Mouse (Mus musculus) kidney, adult 2 months (tissue): ENCODE results near the gene Polr2h. TPM values are rescaled to one million over a fixed set of nuclear protein-coding genes. Genes with fewer than 3 reads are reported as not detected.

Source experiments
- DNase-seq: peaks from one replicate; pipeline ENCODE4 v3.0.0; 2021
- H3K27ac ChIP-seq: fragments of 200-500 bp; 2 replicates; pipeline ENCODE4 v1.5.1; 2012; ENCODE audit warnings: low read depth, low read length, control low read depth, inconsistent platforms; ENCODE audit not compliant: insufficient read depth
- H3K27me3 ChIP-seq: fragments of 200-500 bp; replicated peaks from 2 replicates; pipeline ENCODE4 v1.6.1; 2012; ENCODE audit warnings: mild to moderate bottlenecking, moderate library complexity, low read length, inconsistent platforms; ENCODE audit not compliant: control insufficient read depth, insufficient read depth
- H3K36me3 ChIP-seq: fragments of 200-500 bp; 2 replicates; pipeline ENCODE4 v1.6.1; 2012; ENCODE audit warnings: mild to moderate bottlenecking, moderate library complexity, low read length, inconsistent platforms; ENCODE audit not compliant: control insufficient read depth, insufficient read depth
- H3K4me1 ChIP-seq: fragments of 200-500 bp; 2 replicates; pipeline ENCODE4 v1.6.1; 2011; ENCODE audit warnings: low read length; ENCODE audit not compliant: control insufficient read depth, insufficient read depth
- H3K4me3 ChIP-seq: fragments of 200-500 bp; 2 replicates; pipeline ENCODE4 v1.5.1; 2011; ENCODE audit warnings: mild to moderate bottlenecking, low read depth, low read length, control low read depth; ENCODE audit not compliant: insufficient read depth
- CTCF ChIP-seq: fragments of 200-500 bp; conservative IDR thresholded peaks from 2 replicates; pipeline ENCODE4 v1.5.1; 2011; ENCODE audit warnings: low read depth, mild to moderate bottlenecking, control low read depth, low read length, moderate library complexity, mixed read lengths; ENCODE audit not compliant: insufficient read depth, insufficient read length
- POLR2A ChIP-seq: fragments of 200-500 bp; IDR thresholded peaks from one replicate; pipeline ENCODE4 v1.6.1; 2011; ENCODE audit warnings: low read depth, low read length, control low read depth
- WGBS: fragments of 180-500 bp; shearing (Covaris S2); methylation state at CpG from one replicate; pipeline ENCODE4 v1.1.7; 2018; 5-methylcytosine and 5-hydroxymethylcytosine counted together
- polyA plus RNA-seq: library from polyadenylated mRNA; depleted of rRNA; stranded (reverse); fragments of >200 nt; gene quantifications from 2 replicates; pipeline ENCODE4 v1.2.3, GENCODE M21; 2012

Gene Polr2h
- polyA plus RNA-seq, 1 experiment = 22.4 TPM

DNA sequence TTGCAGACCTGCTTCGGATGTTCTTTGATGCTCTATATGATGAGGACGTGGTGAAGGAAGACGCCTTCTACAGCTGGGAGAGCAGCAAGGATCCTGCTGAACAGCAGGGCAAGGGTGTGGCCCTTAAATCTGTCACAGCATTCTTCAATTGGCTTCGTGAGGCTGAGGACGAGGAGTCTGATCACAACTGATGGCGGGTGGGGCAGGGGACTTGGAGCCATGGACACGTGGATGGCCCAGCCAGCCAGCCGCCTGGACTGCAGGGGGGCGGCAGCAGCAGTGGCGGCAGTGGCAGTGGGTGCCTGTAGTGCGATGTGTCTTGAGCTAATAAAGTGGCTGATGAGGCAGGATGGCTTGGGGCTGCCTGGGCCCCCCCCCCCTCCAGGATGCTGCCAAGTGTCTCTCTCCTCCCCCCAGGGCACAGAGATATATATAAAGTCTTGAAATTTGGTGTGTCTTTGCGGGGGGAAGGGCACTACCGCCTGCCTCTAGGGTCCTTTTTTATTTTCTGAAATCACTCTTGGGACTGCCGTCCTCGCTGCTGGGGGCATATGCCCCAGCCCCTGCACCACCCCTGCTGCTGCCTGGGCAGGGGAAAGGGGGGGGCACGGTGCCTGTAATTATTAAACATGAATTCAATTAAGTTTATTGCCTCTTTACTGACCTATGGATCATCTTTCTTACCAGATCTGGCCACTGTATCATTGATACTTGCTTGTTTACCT is 25.1 kb upstream of the Polr2h start:
- no peak overlapping the region for H3K27ac ChIP-seq
- DNase-seq = no peak
- peaks cover 8% of the 10 kb centered on the region for H3K36me3 ChIP-seq
- H3K4me3 ChIP-seq = no peak overlapping the region
- WGBS = 68% methylated on average over 16 of the region's 16 CpGs
- H3K27me3 ChIP-seq = no peaks in the 10 kb centered on the region
- TF ChIP-seq CTCF = no peak
- no peaks in the 10 kb centered on the region for H3K4me1 ChIP-seq

DNA sequence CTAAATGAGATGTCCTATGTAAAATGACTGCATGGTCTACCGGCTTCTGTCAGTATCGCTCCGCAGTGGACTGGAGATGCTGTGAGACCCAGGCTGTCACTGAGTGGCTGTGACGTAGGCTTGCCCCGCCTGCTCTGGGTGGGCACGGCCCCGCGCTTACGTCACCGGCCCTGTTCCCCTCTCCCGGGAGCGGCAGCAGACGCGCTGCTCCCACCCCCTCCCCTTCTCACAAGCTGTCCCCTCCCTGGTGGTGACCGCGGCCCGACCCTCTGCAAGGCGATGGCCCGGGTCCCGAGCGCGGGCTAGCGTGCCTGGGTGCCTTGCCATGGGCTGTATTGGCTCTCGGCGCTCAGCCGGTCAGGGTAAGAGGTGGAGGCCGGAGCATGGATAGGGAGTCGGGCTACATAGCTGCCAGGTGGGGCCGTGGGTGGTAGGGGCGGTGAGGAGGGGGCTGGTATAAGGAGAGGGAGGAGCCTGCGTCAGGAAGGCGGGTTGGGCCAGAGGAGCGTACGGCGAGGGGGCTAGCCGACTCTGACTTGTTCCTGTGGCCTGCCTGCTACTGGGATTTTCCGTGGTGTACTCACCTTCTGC is 24.3 kb upstream of the Polr2h start, which contains the start of gene Fam131a:
Gene Fam131a (plus strand): TSS at position 131 of the 591 bp plus-strand sequence.
- no peaks in the 10 kb centered on the region for H3K27me3 ChIP-seq
- H3K27ac ChIP-seq = 0 out of 2 replicates have a peak within 1 kb of the TSS, but pooled peaks have one; percentile 21
- DNase-seq = peak; percentile 90
- no peaks in the 10 kb centered on the region for H3K4me1 ChIP-seq
- H3K36me3 ChIP-seq = peaks cover 4% of the 10 kb centered on the region
- WGBS = 2% methylated on average over 37 of the region's 37 CpGs
- peak within 1 kb of the TSS; percentile 84 for H3K4me3 ChIP-seq
- TF ChIP-seq POLR2A (peak; percentile 51), CTCF (no peak)

DNA sequence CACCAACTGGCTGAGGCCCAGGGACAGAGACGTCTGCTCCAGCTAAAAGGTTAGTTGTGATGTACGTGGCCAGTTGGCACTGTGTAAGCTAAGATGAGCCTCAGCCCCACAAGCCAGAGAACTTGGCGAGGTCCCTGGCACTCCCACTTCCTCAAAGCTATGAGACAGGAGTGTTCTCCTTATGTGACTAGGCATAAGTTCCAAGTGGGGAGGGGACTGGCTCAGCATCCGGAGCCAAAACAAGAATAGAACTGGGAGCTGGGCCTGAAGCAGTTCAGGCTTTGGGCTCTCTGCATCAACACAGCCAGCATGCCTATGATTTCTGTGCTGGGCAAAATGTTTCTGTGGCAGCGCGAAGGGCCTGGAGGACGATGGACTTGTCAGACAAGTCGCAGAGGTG is 22.7 kb upstream of the Polr2h start:
- peak; percentile 46 for DNase-seq
- Histone ChIP-seq H3K27me3 (no peaks in the 10 kb centered on the region), H3K36me3 (peaks cover 3% of the 10 kb centered on the region), H3K27ac (no peak overlapping the region), H3K4me1 (no peaks in the 10 kb centered on the region), H3K4me3 (no peak overlapping the region)
- WGBS = 67% methylated on average over 8 of the region's 8 CpGs
- TF ChIP-seq POLR2A = no peak
- no peak for TF ChIP-seq CTCF

DNA sequence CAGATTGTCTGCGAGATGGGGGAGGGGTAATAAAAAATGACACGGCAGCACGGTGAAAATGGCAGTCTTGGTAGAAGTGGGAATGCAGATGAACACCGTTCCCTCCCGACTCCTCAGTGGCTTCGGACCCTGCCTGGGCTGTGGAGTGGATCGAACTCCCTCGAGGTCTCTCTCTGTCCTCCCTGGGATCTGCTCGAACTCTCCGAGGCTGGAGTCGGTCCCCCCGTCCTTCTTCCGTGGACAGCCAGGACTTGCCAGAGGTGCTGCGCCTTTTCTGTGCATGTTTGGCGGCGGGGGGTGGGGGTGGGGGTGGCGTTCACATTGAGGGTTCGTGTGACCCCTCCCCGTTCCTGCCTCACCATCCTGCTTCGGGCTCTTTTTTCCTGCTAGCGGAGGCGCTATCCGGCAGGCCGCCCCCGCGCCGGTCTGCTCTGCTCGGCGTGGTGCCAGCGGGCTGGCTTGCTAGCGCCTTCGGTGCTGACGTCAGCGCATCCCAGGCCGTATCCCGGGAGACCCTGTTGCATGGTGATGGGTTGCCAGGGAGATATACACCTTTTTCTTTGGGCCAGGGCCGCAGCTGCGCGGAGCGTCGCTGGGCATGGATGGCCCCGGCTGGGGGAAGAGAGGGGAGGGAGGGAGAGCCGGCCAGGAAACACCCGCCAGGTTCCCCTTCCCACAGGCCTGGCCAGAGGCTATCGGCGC is 21.7 kb upstream of the Polr2h start:
- H3K4me3 ChIP-seq = peak overlapping the region; percentile 5; the same call in 1 of the 2 replicates
- no peaks in the 10 kb centered on the region for H3K4me1 ChIP-seq
- no peak overlapping the region for H3K27ac ChIP-seq
- no peak for TF ChIP-seq POLR2A
- TF ChIP-seq CTCF = no peak
- DNase-seq = peak; percentile 90
- WGBS = 5% methylated on average over 45 of the region's 46 CpGs
- H3K27me3 ChIP-seq = no peaks in the 10 kb centered on the region
- H3K36me3 ChIP-seq = no peaks in the 10 kb centered on the region

DNA sequence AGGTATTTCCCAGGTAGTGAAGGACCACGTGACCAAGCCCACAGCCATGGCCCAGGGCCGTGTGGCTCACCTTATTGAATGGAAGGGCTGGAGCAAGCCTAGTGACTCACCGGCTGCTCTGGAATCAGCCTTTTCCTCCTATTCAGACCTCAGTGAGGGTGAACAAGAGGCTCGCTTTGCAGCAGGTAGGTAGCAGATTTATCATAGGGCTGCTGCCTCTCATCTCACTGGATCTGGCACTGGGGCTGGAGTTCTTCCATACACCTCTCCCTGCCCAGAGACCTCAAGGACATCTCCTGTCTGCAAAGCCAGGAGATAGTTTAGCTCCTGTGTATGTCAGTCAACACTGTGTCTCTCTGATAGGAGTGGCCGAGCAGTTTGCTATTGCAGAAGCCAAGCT is 18.2 kb upstream of the Polr2h start:
- H3K4me3 ChIP-seq = no peak overlapping the region
- no peak overlapping the region for H3K27ac ChIP-seq
- TF ChIP-seq POLR2A (no peak), CTCF (no peak)
- no peak for DNase-seq
- H3K4me1 ChIP-seq = no peaks in the 10 kb centered on the region
- WGBS = 92% methylated on average over 5 of the region's 5 CpGs
- H3K27me3 ChIP-seq = no peaks in the 10 kb centered on the region
- no peaks in the 10 kb centered on the region for H3K36me3 ChIP-seq

DNA sequence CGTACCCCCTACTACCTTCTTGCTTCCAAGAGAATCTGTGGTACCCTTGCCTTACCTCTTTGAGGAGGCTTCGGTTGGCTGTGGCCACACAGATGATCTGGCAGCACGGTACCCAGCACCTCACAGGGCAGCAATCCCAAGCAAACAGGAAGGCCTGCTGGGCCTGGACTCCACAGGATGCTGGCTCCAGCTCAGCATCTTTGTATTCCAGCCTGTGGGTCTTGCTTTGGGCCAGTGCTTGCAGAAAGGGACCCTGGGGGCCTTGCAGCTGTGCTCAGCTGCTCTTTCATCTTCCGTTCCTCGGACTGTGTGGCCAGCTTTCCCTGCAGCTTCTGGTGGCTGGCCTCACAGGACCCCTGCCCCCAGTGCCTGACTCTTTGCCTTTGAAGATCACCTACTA is 17.4 kb upstream of the Polr2h start:
- TF ChIP-seq POLR2A (no peak), CTCF (no peak)
- Histone ChIP-seq H3K4me3 (no peak overlapping the region), H3K27me3 (no peaks in the 10 kb centered on the region), H3K27ac (no peak overlapping the region), H3K36me3 (no peaks in the 10 kb centered on the region), H3K4me1 (no peaks in the 10 kb centered on the region)
- DNase-seq = no peak
- WGBS = 74% methylated on average over 5 of the region's 5 CpGs

DNA sequence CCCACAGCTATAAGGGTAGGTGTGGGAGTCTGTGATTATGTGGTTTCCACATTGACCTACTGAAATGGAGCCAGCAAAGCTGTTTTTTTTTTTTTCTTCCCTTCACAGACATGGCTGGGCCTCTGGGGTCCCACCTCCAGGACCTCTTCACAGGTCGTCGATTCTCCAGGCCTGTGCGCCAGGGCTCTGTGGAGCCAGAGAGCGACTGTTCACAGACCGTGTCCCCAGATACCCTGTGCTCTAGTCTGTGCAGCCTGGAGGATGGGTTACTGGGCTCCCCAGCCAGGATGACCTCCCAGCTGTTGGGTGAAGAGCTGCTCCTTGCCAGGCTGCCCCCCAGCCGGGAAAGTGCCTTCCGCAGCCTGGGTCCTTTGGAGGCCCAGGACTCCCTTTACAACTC is 16.1 kb upstream of the Polr2h start:
- Histone ChIP-seq H3K4me3 (no peak overlapping the region), H3K27me3 (no peaks in the 10 kb centered on the region), H3K4me1 (no peaks in the 10 kb centered on the region), H3K27ac (no peak overlapping the region), H3K36me3 (no peaks in the 10 kb centered on the region)
- 56% methylated on average over 7 of the region's 7 CpGs for WGBS
- TF ChIP-seq CTCF (no peak), POLR2A (no peak)
- DNase-seq = no peak
